Mouse (Mus musculus) neural tube, embryonic 14.5 days (tissue): Measurements from ENCODE around the gene Ctsh. TPM values are rescaled to one million over a fixed set of nuclear protein-coding genes. Genes with fewer than 3 reads are reported as not detected.

Experiments
- ATAC-seq: fragments of 200-750 bp; cut with Nextera tagmentation; 2 replicates; pipeline ENCODE4 v1.8.0; 2017; ENCODE audit warnings: low read depth, mild to moderate bottlenecking, moderate TSS enrichment, moderate library complexity
- H3K27ac ChIP-seq: fragments of 300-500 bp; sonication (generic); 2 replicates; pipeline ENCODE4 v1.5.1; 2014; ENCODE audit warnings: low read depth, mild to moderate bottlenecking, control low read depth, low read length, moderate library complexity, mixed read lengths
- H3K27me3 ChIP-seq: fragments of 300-500 bp; sonication (generic); 2 replicates; pipeline ENCODE4 v1.6.1; 2014; ENCODE audit warnings: low read length; ENCODE audit not compliant: control insufficient read depth, insufficient read depth
- H3K36me3 ChIP-seq: fragments of 300-500 bp; sonication (generic); 2 replicates; pipeline ENCODE4 v1.6.1; 2014; ENCODE audit warnings: low read length, mixed read lengths; ENCODE audit not compliant: control insufficient read depth, insufficient read depth
- H3K4me1 ChIP-seq: fragments of 300-500 bp; sonication (generic); 2 replicates; pipeline ENCODE4 v1.6.1; 2014; ENCODE audit warnings: low read length; ENCODE audit not compliant: control insufficient read depth, insufficient read depth
- H3K4me2 ChIP-seq: fragments of 300-500 bp; sonication (generic); 2 replicates; pipeline ENCODE4 v1.6.1; 2014; ENCODE audit warnings: mild to moderate bottlenecking, low read depth, low read length, control low read depth
- H3K4me3 ChIP-seq: fragments of 300-500 bp; sonication (generic); 2 replicates; pipeline ENCODE4 v1.5.1; 2014; ENCODE audit warnings: low read depth, low read length, control low read depth, mixed read lengths
- H3K9ac ChIP-seq: fragments of 300-500 bp; sonication (generic); replicated peaks from 2 replicates; pipeline ENCODE4 v1.6.1; 2014; ENCODE audit warnings: low read depth, mild to moderate bottlenecking, control low read depth, low read length, mixed read lengths
- H3K9me3 ChIP-seq: fragments of 300-500 bp; sonication (generic); 2 replicates; pipeline ENCODE4 v1.6.1; 2016; ENCODE audit warnings: low read length; ENCODE audit not compliant: control insufficient read depth
- WGBS: fragments of 180-500 bp; shearing (Covaris S2); extraction: QIAGEN DNeasy Blood & Tissue Kit; methylation state at CpG from one replicate; pipeline ENCODE4 v1.1.7; 2014; 5-methylcytosine and 5-hydroxymethylcytosine counted together
- polyA plus RNA-seq: library from polyadenylated mRNA; unstranded; fragments of >200 nt; fragmentation: Nextera tagmentation; extraction: Ambion mirVana; gene quantifications from 2 replicates; pipeline ENCODE4 v1.2.1, GENCODE M21; 2014

Gene Ctsh
- polyA plus RNA-seq, 1 experiment from 2014 or later, result 13.6 TPM

DNA sequence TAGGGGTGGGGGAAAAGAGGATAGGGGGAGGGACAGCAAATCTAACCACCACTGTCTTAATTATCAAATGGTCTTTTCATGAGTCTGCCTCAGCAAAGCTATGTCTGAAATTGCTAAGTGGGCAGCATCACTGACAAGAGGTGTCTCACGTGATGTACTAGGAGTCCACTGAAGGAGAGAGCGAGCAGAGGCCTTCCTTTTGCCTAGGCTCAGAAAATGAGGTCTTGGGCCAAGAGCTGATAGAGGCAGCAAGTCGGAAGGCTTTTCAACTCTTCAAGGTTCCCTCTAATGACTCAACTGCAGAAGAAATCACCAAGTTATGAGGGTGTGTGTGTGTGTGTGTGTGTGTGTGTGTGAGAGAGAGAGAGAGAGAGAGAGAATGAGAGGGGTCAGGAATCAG, 30.2 kb downstream of the Ctsh start:
- Histone ChIP-seq H3K4me2 (no peak overlapping the region), H3K4me1 (no peaks in the 10 kb centered on the region), H3K9me3 (no peaks in the 10 kb centered on the region; the same call in 1 of the 2 replicates), H3K36me3 (peaks cover 13% of the 10 kb centered on the region), H3K27ac (no peak overlapping the region), H3K4me3 (no peak overlapping the region), H3K27me3 (no peaks in the 10 kb centered on the region), H3K9ac (no peak overlapping the region)
- no peak for ATAC-seq
- 91% methylated on average over 3 of the region's 3 CpGs for whole genome bisulfite sequencing

DNA sequence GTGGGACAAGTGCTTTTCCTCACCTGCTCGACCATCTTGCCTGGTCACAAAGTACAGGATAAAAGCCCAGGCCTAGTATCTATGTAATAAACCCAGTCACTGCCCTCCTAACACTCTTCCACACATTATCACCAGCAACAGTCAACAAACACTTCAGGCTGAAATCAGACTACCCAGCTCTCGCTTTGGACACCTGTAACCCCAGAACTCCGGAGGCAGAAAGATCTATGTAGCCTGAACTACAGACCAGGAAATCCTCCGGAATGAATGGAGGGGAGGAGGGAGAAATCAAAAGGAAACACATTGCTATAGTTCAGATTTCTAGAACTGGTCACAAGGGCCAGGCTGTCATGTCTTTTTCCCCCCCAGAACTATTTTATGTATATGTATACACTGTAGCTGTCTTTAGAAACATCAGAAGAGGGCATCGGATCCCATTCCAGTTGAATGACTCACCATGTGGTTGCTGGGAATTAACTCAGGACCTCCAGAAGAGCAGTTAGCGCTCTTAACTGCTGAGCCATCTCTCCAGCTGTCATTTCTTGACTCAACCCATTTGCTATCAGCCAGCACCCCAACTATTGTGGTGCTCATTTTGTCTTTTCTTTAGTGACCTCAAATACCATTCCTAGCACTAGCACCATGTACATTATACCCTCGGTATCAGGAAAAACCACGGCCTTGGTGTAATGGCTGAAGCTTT, 31.0 kb downstream of the Ctsh start:
- Histone ChIP-seq H3K36me3 (peaks cover 20% of the 10 kb centered on the region), H3K4me1 (no peaks in the 10 kb centered on the region), H3K9ac (no peak overlapping the region), H3K27me3 (no peaks in the 10 kb centered on the region), H3K4me2 (no peak overlapping the region), H3K4me3 (no peak overlapping the region), H3K27ac (no peak overlapping the region), H3K9me3 (no peaks in the 10 kb centered on the region; the same call in 1 of the 2 replicates)
- WGBS, result 94% methylated on average over 8 of the region's 8 CpGs
- no peak for ATAC-seq

DNA sequence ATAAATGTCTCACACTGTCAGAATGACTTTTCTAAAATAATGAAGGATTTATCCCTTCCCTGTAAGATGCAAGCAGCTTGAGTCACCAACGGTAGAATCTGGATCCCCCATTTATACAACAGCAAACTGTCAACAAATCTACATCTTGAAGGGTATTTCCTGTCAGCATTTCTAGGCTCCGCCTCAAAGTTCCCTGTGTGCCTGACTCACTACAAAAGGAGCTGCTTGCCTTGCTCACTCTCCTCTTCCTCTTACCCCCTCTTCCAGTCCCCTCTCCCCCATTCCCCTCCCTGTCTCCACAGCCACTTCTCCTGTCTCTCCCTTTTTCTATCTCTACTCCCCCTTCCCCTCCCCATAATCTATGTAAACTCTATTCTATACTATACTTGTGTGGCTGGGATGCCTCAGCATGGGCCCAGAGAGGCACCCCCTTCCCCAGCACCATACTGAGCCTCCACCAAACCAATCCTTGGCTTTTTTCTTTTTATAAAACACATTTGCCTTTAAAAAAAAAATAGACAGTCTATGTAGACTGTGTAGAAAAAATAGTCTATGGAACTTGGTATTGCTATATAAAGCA, 34.0 kb downstream of the Ctsh start:
- no peaks in the 10 kb centered on the region for H3K27me3 ChIP-seq
- H3K4me1 ChIP-seq, result no peaks in the 10 kb centered on the region
- H3K9ac ChIP-seq, result no peak overlapping the region
- ATAC-seq, result peak; percentile 42; the same call in 1 of the 2 replicates
- peaks cover 36% of the 10 kb centered on the region for H3K36me3 ChIP-seq
- no peaks in the 10 kb centered on the region; the same call in 1 of the 2 replicates for H3K9me3 ChIP-seq
- no peak overlapping the region for H3K4me2 ChIP-seq
- 91% methylated on average over 2 of the region's 2 CpGs for WGBS
- no peak overlapping the region for H3K4me3 ChIP-seq
- no peak overlapping the region for H3K27ac ChIP-seq

DNA sequence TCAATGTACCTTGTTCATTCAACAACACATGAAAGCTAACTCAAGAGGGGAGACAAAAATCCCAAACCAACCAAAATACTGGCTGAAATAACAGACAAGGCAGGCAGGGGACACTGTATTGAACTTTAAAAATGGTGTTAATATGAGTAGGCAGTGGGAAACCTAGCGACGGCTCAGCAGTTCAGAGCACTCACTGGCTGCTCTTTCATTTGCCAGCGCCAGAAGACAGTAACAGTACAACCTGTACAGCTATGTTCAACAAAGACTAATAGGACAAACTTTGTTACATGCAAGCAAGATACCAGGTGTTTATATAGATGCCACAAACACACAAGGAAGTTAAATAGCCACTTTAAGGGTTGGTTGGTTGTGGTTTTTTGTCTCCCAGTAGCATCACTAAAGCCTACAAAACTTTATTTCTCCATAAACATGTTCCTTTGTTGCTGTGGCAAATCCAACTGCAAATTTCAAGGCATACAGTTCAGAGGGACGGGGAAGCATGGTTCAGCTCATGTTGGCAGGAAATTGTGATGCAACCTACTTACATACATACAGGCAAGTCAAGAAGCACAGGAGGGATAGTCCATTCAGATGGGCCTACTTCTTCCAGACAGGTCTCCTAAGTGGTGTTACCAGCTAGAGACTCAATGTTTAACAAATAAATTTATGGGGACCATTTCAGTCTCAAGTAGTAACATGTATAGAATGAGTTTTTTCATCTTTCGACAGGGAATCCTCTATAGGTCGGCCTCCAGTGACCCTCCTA, 35.6 kb downstream of the Ctsh start:
- WGBS, result 95% methylated on average over 6 of the region's 6 CpGs
- Histone ChIP-seq H3K4me1 (no peaks in the 10 kb centered on the region), H3K27ac (no peak overlapping the region), H3K36me3 (peaks cover 39% of the 10 kb centered on the region), H3K4me2 (no peak overlapping the region), H3K4me3 (no peak overlapping the region), H3K9ac (no peak overlapping the region), H3K9me3 (no peaks in the 10 kb centered on the region; the same call in 1 of the 2 replicates), H3K27me3 (no peaks in the 10 kb centered on the region)
- peak; percentile 23; the same call in 1 of the 2 replicates for ATAC-seq

DNA sequence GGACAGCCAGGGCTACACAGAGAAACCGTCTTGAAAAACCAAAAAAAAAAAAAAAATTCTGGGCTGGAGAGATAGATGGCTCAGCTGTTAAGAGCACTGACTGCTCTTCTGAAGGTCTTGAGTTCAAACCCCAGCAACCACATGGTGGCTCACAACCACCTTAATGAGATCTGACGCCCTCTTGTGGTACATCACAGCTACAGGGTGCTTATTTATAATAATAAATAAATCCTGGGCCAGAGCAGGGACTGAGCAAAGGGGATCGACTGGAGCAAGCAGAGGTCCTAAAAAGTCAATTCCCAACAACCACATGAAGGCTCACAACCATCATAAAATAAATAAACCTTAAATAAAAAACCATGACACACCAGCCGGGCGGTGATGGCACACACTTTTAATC, 45.0 kb downstream of the Ctsh start:
- Histone ChIP-seq H3K27me3 (no peaks in the 10 kb centered on the region), H3K9ac (no peak overlapping the region), H3K4me2 (no peak overlapping the region), H3K27ac (no peak overlapping the region), H3K4me1 (no peaks in the 10 kb centered on the region), H3K9me3 (no peaks in the 10 kb centered on the region), H3K36me3 (peaks cover 65% of the 10 kb centered on the region), H3K4me3 (no peak overlapping the region)
- WGBS, result 90% methylated on average over 5 of the region's 5 CpGs
- ATAC-seq, result no peak

DNA sequence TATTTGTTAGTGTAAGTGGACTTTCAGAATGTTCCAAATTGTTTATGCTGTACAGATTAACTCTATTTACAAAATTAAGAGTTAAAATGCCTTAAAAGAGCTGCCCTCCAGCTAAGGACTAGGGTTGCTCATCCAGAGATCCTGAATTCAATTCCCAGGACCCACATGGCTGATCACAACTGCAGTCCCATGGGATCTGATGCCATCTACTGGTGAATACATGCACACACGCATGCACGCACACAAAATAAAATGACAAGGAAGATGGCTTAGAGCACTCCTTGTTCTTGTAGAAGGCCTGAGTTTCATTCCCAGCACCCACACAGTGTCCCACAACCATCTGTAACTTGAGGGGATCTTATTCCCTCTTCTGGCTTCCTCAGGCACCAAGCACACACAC, 46.8 kb downstream of the Ctsh start:
- Histone ChIP-seq H3K36me3 (peaks cover 57% of the 10 kb centered on the region), H3K4me1 (no peaks in the 10 kb centered on the region), H3K4me2 (no peak overlapping the region), H3K9me3 (no peaks in the 10 kb centered on the region), H3K9ac (no peak overlapping the region), H3K4me3 (no peak overlapping the region), H3K27me3 (no peaks in the 10 kb centered on the region), H3K27ac (no peak overlapping the region)
- 53% methylated on average over 2 of the region's 2 CpGs for WGBS
- ATAC-seq, result no peak

DNA sequence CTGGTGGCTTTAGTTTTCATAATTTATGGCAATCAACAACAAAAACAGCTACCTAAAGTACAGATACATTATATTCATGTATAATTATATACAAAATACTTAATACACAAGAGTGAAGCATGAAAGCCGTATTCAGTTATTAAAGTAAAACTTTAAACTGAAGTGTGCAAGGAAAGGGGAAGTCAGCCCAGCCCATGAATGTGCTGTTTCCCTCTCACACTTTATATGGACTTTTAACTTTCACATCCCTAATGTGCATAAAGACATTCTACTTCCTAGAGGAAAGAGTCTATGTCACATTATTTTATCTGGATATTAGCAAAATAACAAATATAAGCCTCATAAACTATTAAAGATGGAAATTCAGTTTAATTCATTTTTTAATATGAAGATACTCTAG, 51.5 kb downstream of the Ctsh start:
- no peak overlapping the region for H3K4me2 ChIP-seq
- H3K27ac ChIP-seq, result no peak overlapping the region
- H3K27me3 ChIP-seq, result no peaks in the 10 kb centered on the region
- WGBS, result 100% methylated on average over 1 of the region's 1 CpGs
- no peaks in the 10 kb centered on the region for H3K9me3 ChIP-seq
- peaks cover 21% of the 10 kb centered on the region for H3K36me3 ChIP-seq
- H3K4me1 ChIP-seq, result 0 out of 2 replicates have a peak, but pooled peaks cover 4% of the 10 kb centered on the region
- ATAC-seq, result no peak
- H3K9ac ChIP-seq, result no peak overlapping the region
- no peak overlapping the region for H3K4me3 ChIP-seq

DNA sequence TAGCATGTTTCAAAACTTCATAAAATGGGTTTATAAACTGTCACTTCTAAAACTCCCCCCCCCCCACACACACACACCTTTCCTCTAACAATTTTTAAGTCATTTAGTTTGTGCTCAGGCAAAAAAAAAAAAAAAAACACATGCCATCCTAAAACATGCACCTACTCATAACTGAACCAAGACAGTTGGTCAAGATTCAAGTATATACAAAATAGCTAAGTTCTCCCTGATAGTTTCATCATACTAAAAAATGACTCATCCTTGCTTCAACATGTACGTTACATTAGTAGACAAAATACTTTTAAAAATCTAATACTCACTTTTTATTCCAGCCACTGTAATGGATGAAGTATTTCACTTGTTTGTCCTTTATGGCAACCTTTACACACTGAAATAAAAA, 53.0 kb downstream of the Ctsh start:
- no peak overlapping the region for H3K4me3 ChIP-seq
- no peak overlapping the region for H3K27ac ChIP-seq
- H3K4me1 ChIP-seq, result peaks cover 15% of the 10 kb centered on the region
- H3K9ac ChIP-seq, result no peak overlapping the region
- H3K36me3 ChIP-seq, result peaks cover 8% of the 10 kb centered on the region; the same call in 1 of the 2 replicates
- WGBS, result 89% methylated on average over 1 of the region's 1 CpGs
- no peaks in the 10 kb centered on the region for H3K27me3 ChIP-seq
- H3K9me3 ChIP-seq, result no peaks in the 10 kb centered on the region
- no peak for ATAC-seq
- H3K4me2 ChIP-seq, result no peak overlapping the region

DNA sequence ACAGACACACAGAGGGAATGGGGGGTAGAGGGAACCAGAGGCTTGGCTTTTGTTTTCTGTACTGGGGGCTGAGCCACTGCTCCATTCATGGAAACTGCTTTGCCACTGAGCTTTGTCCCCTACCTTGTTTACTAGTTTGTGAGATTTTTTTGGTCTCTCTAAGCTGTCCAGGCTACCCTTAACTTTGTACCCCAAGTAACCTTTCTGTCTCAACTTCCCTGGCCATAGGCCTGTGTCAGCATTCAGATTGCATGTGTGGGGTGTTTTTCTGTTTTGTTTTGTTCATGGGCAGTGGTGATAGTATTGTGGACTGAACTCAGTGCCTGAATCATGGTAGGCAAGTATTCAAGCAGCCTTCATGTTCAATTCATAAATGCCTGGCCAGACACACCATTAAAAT, 54.3 kb downstream of the Ctsh start:
- H3K36me3 ChIP-seq, result peaks cover 4% of the 10 kb centered on the region; the same call in 1 of the 2 replicates
- no peak for ATAC-seq

More for the DNA sequence above, 54.3 kb downstream of the Ctsh start:
- no peak overlapping the region for H3K4me2 ChIP-seq
- no peaks in the 10 kb centered on the region for H3K9me3 ChIP-seq
- H3K4me1 ChIP-seq, result peaks cover 26% of the 10 kb centered on the region
- no peak overlapping the region for H3K4me3 ChIP-seq
- no peaks in the 10 kb centered on the region for H3K27me3 ChIP-seq
- H3K27ac ChIP-seq, result no peak overlapping the region
- no peak overlapping the region for H3K9ac ChIP-seq
